Mouse (Mus musculus) spleen, embryonic (tissue): ENCODE data around the gene Fbxw10.

Experiments
- CTCF ChIA-PET: fragments of 350-600 bp; sonication (Branson Sonifier 250); formaldehyde crosslinking; loops from one replicate; lab custom pipeline; 2022; lab: Charles Lee

Fbxw10 gene

DNA sequence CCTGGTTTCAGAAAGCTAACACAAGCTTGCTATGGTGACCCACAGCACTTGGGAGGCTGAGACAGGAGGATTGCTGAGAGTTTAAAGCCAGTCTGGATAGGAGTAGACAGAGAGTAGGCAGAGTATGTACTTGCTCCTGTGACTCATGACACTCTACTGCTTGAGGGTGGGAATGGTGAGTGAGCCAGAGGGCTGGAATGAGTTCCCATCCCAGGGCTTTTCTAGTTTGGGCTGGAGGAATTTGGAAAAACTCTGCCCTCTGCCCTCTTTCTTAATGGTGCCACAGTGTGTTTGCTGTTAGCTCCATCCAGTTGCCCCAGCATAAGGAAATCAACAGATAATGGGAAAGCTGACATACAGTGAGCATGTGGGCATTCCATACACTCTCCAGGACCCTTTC, 15.0 kb upstream of the Fbxw10 start:
- CTCF ChIA-PET: no interaction called here

DNA sequence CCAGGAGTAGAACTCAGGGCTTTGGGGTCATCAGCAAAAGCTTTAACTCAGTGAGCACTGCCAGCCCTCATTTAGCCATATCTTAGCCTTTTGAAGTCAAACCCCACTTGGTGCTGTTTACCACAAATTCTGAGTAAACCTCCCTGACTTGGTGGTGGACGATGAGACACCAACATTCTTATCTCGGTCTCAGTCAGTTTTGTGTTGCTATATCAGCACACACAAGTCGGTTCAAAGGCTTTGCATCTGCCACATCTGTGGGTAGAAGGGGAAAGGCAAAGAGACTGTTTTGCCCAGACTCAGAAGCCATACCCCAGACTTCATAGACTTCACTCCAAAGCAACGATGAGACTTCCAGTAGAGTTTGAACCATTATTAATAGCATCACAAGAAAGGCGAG, 2.3 kb upstream of the Fbxw10 start:
- CTCF ChIA-PET: no interaction called here

DNA sequence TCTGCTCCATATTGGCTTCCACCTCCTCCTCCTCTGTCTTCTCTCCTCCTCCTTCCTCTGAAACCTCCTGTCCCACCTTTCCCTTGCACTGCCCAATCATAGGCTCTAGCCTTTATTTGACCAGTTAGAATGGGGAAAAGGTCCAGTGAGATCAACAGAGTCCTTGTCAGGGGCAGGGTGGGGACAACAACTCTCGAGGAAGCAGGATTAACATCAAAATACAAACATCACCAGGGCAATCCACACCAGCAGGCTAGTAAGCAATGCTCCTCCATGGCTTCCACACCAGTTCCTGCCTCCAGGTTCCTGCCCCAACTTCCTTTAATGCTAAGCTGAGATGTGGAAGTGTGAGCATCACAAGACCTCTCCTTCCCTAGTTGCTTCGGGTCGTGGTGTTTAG, 1.1 kb upstream of the Fbxw10 start:
- CTCF ChIA-PET: no interaction called here

- CTCF ChIA-PET: no interaction called here
Observed at GRCm38 (mm10) chr11:62847655-62848191, 854 bp downstream of the Fbxw10 start.

- CTCF ChIA-PET: no interaction called here
Observed at GRCm38 (mm10) chr11:62848301-62848700, 1.4 kb downstream of the Fbxw10 start.

- CTCF ChIA-PET: no interaction called here
Observed at GRCm38 (mm10) chr11:62851199-62851598, 4.3 kb downstream of the Fbxw10 start.

DNA sequence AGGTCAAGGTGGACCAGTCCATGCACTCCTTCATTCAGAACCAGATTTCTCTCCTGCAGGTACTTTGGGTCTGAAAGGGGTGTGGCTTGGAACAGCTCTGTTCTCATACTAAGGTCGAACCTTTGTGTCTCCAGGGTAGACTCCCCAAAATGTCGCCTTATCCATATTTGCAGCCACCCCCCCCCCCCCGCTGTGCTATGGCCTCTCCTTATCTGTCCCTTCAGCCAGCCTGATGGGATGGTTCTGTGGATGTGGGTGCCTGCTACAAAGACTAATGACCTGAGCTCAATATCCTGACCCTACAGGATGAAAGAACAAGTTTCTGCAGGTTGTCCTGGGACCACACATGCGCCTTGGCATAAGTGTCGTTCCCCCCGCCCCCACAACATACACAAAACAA, 6.5 kb downstream of the Fbxw10 start:
- CTCF ChIA-PET: no interaction called here

GRCm38 (mm10) chr11:62865562-62865961, 18.7 kb downstream of the Fbxw10 start:
- CTCF ChIA-PET: no interaction called here

- CTCF ChIA-PET: no interaction called here
Observed at GRCm38 (mm10) chr11:62866685-62867084, 19.8 kb downstream of the Fbxw10 start.

GRCm38 (mm10) chr11:62869201-62869600, 22.3 kb downstream of the Fbxw10 start:
- CTCF ChIA-PET: no interaction called here

DNA sequence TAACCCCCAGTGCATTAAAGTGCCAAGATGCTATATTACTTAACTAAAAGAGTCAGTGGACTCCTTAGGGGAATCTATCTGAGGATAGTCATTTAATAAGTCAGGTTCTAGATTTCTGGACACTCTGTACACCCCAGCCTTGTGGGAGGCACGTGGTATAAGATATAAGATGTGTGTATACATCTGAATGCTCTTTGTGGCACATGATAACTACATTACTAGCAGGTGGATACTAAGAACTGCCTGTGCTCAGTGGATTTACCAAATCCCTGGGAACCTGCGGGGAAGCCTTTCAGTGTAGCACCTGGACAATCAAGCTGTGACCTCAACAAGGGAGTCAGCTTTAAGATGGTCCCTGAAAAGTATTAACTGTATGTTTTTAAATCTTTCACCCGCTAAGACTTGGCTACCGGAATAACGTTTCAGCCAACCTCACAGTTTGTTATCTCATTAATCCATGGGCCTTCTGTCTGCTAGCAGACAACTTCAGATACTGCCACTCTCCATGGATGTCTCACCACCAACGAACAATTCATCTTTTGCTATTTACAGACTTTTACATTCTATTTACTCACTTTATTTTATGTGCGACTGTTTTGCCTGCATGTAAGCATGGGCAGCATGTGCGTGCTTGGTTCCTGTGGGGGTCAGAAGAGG, 23.0 kb downstream of the Fbxw10 start:
- CTCF ChIA-PET: no interaction called here

DNA sequence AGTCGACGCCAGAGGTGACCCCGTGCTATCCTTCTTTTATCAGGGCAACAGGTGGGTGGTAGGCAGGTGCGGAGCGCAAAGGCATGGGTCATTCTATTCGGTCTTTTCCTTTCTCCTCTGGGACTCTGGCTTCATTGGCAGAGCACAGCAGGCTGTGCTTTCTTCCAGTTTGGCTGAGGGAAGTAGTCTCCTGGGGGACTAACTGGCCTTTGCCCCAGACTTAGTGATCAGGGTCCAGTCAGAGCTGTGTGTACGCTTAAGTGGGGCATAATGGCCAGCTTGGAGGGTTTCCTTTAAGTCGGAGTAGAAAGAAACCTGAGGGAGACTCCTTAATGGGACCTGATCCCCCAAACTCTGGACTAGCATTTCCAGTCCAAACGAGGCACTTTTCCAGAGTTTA, 26.6 kb downstream of the Fbxw10 start:
- CTCF ChIA-PET: no interaction called here

- CTCF ChIA-PET: no interaction called here
Observed at GRCm38 (mm10) chr11:62875696-62876095, 28.8 kb downstream of the Fbxw10 start.

GRCm38 (mm10) chr11:62876445-62876844, 29.6 kb downstream of the Fbxw10 start:
- CTCF ChIA-PET: no interaction called here

- CTCF ChIA-PET: no interaction called here
Observed at GRCm38 (mm10) chr11:62877391-62877790, 30.5 kb downstream of the Fbxw10 start.

- CTCF ChIA-PET: no interaction called here
Observed at GRCm38 (mm10) chr11:62878728-62879127, 31.9 kb downstream of the Fbxw10 start.

DNA sequence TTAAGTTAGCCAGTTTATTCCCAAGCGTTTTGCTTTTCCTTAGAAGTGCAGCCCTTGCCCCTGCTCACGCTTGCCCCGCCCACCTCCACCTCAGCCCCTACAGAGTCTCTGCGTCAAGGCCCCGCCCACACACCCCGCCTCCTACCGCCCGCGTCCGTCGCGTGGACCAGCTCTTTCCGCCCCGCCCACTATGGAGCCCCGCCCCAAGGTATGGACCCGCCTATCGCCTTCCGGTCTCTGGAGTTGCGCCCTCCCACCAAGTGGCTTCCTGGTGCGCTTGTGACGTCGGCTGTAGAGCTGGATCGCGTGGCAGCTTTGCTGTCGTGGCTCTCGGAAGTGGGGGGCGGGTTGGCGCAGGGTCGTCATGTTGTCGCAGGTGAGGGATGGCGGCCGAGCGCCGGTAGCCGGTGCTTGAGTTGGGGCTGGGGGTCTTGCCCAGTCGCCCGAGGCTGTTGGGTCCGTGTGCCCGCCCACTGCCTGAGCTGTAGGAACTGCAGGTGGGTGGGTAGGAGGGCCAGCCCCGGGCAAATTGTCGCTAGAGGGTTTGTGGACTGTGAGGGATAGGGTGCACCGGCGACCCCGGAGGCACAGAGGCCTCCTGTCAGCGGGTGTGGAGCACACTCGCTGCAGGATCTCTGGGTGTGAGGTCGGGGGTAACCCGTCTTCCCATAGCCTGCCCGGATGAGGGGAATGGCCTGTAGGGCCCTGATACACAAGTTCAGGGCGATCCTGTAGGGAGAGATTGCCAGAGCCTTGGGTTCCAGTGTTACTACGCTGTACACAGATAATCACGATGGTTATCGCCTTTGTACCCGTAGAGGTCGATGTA, 32.6 kb downstream of the Fbxw10 start, which contains the start of gene Tvp23b:
Gene Tvp23b, plus strand, starts transcription at position 236 of the 829 bp plus-strand sequence.
- CTCF ChIA-PET: no interaction called here

GRCm38 (mm10) chr11:62883407-62883806, 36.5 kb downstream of the Fbxw10 start:
- CTCF ChIA-PET: no interaction called here

DNA sequence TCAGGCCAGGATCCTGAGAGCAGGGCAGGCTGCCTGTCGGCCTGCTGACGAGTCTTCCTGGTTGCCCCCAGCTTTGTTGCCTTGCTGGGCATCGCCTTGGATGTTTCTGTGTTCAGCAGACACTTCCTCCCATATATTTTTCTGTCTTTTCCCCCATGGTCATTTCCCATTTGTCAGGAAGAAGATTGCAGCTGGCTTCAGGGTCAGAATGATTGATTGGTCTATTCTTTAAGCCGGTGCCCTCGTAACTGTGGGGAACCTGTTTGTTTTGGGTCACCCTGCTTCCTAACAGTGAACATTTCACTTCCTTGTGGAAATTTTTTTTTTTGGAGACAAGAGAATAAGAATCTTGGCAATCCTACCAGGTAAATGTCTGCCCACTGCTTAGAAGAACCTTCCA, 38.5 kb downstream of the Fbxw10 start:
- CTCF ChIA-PET: no interaction called here

- CTCF ChIA-PET: interaction anchor here (1.0 kb wide), 1 partner anchor 11 kb away, joined by 3 read pairs; no protein-coding TSS in a partner anchor
Observed at GRCm38 (mm10) chr11:62890796-62891195, 43.9 kb downstream of the Fbxw10 start.

DNA sequence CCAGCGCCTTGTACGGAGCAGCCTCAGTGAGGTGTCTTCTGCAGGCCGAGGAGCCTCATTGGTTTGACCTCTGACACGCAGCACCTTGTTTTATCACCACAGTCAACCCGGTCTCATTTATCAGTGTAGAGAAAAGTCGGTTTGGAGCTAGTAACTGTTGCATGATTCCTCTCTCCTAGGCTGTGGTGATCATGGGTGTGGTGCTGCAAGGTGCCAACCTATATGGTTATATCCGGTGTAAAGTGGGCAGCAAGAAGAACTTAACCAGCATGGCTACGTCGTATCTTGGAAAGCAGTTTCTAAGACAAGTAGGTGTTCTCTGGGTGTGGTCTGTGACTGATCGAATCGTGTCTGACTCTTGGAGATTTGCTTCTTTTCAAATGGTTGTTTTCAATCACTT, 44.9 kb downstream of the Fbxw10 start:
- CTCF ChIA-PET: interaction anchor here (1.0 kb wide), 1 partner anchor 10 kb away, joined by 3 read pairs; no protein-coding TSS in a partner anchor

- CTCF ChIA-PET: interaction anchor here (0.9 to 1.3 kb wide), 2 partner anchors 10 to 234 kb away, joined by 3 to 8 read pairs; no protein-coding TSS in a partner anchor
Observed at GRCm38 (mm10) chr11:62901699-62902323, 54.9 kb downstream of the Fbxw10 start.
